Mouse (Mus musculus) stomach, postnatal 0 days (tissue): Measurements from ENCODE around the gene Ddi1.

Experiments
- CTCF ChIP-seq: IDR thresholded peaks from 2 replicates; pipeline ENCODE4 v1.5.1; 2016; ENCODE audit warnings: antibody characterized with exemption, low read depth, mild to moderate bottlenecking, moderate library complexity
- EP300 ChIP-seq: optimal IDR thresholded peaks from 2 replicates; pipeline ENCODE3; 2016; ENCODE audit warnings: antibody characterized with exemption

- TF ChIP-seq CTCF = no peak
- TF ChIP-seq EP300 = no peak
Measured at GRCm38 (mm10) chr9:6305847-6306246, 36.2 kb upstream of the Ddi1 start.
